Mouse (Mus musculus) brain, adult 10 weeks (tissue): ENCODE measurements around the gene Olfr824. TPM values are rescaled to one million over a fixed set of nuclear protein-coding genes. Genes with fewer than 3 reads are reported as not detected.

ENCODE experiments used
- polyA plus RNA-seq: library from polyadenylated mRNA; stranded (reverse); fragments of 350-450 nt; fragmentation: Illumina TruSeq; extraction: RNeasy Lipid Tissue Mini Kit (QIAGEN cat#74804); gene quantifications from one replicate; pipeline ENCODE4 v1.2.3, GENCODE M21; 2015; ENCODE audit warnings: low read depth, low replicate concordance

The Olfr824 gene
- not detected for polyA plus RNA-seq

GRCm38 (mm10) chr10:130129900-130130299 is at the start of gene Olfr824:
Gene Olfr824 (minus strand): TSS chr10:130130000.

GRCm38 (mm10) chr10:130166666-130167065 is 36.9 kb upstream of the Olfr824 start, which contains the start of gene Olfr825:
Gene Olfr825 (minus strand): TSS chr10:130166766.

GRCm38 (mm10) chr10:130115283-130115682 is 14.5 kb downstream of the Olfr824 start, which contains the start of gene Olfr823:
Gene Olfr823 (minus strand): TSS chr10:130115383.

Other genes starting within 250 kb of the Olfr824 start
- gene Olfr815, start 224.1 kb downstream of the Olfr824 start, polyA plus RNA-seq = not detected
- gene Olfr816, start 214.4 kb downstream of the Olfr824 start, polyA plus RNA-seq = not detected
- gene Olfr818, start 180.9 kb downstream of the Olfr824 start, polyA plus RNA-seq = not detected
- not detected for gene Olfr819, start 162.7 kb downstream of the Olfr824 start, polyA plus RNA-seq
- not detected for gene Olfr247, start 153.9 kb downstream of the Olfr824 start, polyA plus RNA-seq
- gene Gm10310, start 144.9 kb downstream of the Olfr824 start, polyA plus RNA-seq = not detected
- not detected for gene Olfr820, start 117.4 kb downstream of the Olfr824 start, polyA plus RNA-seq
- not detected for gene Olfr821, start 99.7 kb downstream of the Olfr824 start, polyA plus RNA-seq
- gene Olfr822, start 58.8 kb downstream of the Olfr824 start, polyA plus RNA-seq = not detected
- not detected for gene Olfr823, start 14.6 kb downstream of the Olfr824 start, polyA plus RNA-seq
- gene Olfr825, start 36.8 kb upstream of the Olfr824 start, polyA plus RNA-seq = not detected
- gene Olfr826, start 54.2 kb upstream of the Olfr824 start, polyA plus RNA-seq = not detected
- gene Olfr827, start 84.4 kb upstream of the Olfr824 start, polyA plus RNA-seq = not detected
- gene Neurod4, start 150.2 kb upstream of the Olfr824 start, polyA plus RNA-seq = 0.51 TPM
- not detected for gene Tespa1, start 192.9 kb upstream of the Olfr824 start, polyA plus RNA-seq